Mouse (Mus musculus) urinary bladder, postnatal 14 days (tissue): ENCODE data around the gene Hormad1.

Source experiments
- DNase-seq: peaks from one replicate; pipeline ENCODE4 v3.0.0; 2021; ENCODE audit warnings: low spot score

The Hormad1 gene

DNA sequence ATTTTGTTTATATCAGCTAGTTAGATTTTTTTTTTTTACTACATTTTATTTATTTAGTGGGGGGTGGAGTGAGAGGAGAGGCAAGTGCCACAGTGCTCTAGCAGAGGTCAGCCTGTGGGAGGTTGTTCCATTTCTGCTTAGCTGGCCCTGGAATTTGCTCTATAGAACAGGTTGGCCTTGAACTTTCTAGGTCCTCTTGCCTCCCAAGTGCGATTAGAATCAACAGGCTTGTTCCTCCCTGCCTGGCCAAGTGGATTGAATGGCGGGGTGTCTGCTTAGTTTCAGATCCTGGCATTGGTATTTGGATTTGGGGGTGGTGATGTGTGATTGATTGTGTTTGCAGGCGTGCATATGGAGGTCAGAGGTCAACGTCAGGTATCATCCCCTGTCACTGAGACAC is 76.6 kb downstream of the Hormad1 start:
- DNase-seq, result no peak
